In the genomic region with DNA sequence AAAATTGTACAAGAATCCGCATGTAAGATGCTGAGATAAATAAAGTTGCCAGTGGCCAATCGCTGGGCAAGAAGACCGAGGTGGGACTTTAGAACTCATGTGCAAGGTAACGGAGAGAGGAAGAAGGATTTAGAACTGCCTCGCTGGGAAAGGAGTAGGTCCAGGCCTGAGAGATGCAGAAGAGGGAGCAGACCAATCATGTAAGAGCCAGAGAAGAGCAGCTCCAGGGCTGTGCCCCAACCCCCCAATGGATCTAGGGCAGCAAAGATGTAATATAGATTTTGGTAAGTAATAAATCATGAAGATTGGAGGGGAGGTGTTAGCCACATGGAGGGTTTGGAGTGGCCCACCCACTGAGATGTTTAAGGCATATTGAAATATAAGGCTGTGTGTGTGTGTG, we compare ENCODE assay signal across 22 mouse cellular contexts.
DNase-seq lines count a peak whose midpoint lies in the region; ATAC-seq and TF ChIP-seq lines count a peak whose summit lies in the region.
"Had no signal": no experiment of that assay in that cellular context is flagged by ENCODE, and none has a peak within 500 bp of the region (broad histone marks: within the 10 kb centered on the region; RNA-seq: fewer than 3 reads in every experiment).

No protein-coding gene starts in this region.

- no peaks in the 10 kb centered on the region for H3K27me3 ChIP-seq in hindbrain, embryonic 13.5 days
- H3K27me3 ChIP-seq in hindbrain, embryonic 16.5 days (replicated peaks; ENCODE audit: control insufficient read depth, insufficient read depth, low read length), result no peaks in the 10 kb centered on the region
- H3K27me3 ChIP-seq in midbrain, embryonic 10.5 days (ENCODE audit: low read depth, poor library complexity, severe bottlenecking), result no peaks in the 10 kb centered on the region
- no peaks in the 10 kb centered on the region for H3K27me3 ChIP-seq in midbrain, postnatal 0 days (ENCODE audit: insufficient read depth, low read length)
- H3K27me3 ChIP-seq in midbrain, embryonic 13.5 days, result no peaks in the 10 kb centered on the region
- no peaks in the 10 kb centered on the region for H3K27me3 ChIP-seq in neural tube, embryonic 13.5 days
- H3K27me3 ChIP-seq: embryonic facial prominence, embryonic 13.5 days; forebrain, embryonic 12.5 days; heart, embryonic 15.5 days; Patski had no signal

- intact Hi-C loops in left cerebral cortex, postnatal 25 days (cut with DNase I), result no loop called here

- peaks cover 26% of the 10 kb centered on the region for H3K4me1 ChIP-seq in hindbrain, embryonic 13.5 days (replicated peaks)
- H3K4me1 ChIP-seq in hindbrain, embryonic 16.5 days (ENCODE audit: control insufficient read depth, insufficient read depth, low read depth, low read length), result peaks cover 9% of the 10 kb centered on the region
- H3K4me1 ChIP-seq in midbrain, embryonic 10.5 days, result peaks cover 11% of the 10 kb centered on the region
- no peaks in the 10 kb centered on the region for H3K4me1 ChIP-seq in midbrain, postnatal 0 days (ENCODE audit: insufficient read depth, low read length)
- peaks cover 22% of the 10 kb centered on the region for H3K4me1 ChIP-seq in midbrain, embryonic 13.5 days (replicated peaks)
- H3K4me1 ChIP-seq in neural tube, embryonic 13.5 days (replicated peaks), result peaks cover 25% of the 10 kb centered on the region
- H3K4me1 ChIP-seq: embryonic facial prominence, embryonic 13.5 days; heart, embryonic 15.5 days had no signal

- DNase-seq in midbrain, embryonic 10.5 days (ENCODE audit: low spot score), result no peak
- DNase-seq in midbrain, postnatal 0 days (ENCODE audit: low spot score), result no peak
- DNase-seq in left cerebral cortex, postnatal 25 days (ENCODE audit: low spot score in 2 of 2), result no peak
- no peak for DNase-seq in MN1 (ENCODE audit: low spot score)
- DNase-seq: adrenal gland, postnatal 25 days; cerebellum, adult 18-20 months; cerebellum, adult 9-11 months; cerebellum, postnatal 36 days; gastrocnemius, postnatal 10 days; heart, adult 18-20 months; heart, postnatal 14 days had no signal

- no peaks in the 10 kb centered on the region for H3K9me3 ChIP-seq in hindbrain, embryonic 13.5 days
- no peaks in the 10 kb centered on the region for H3K9me3 ChIP-seq in hindbrain, embryonic 16.5 days (ENCODE audit: control insufficient read depth, low read length)
- no peaks in the 10 kb centered on the region for H3K9me3 ChIP-seq in midbrain, embryonic 10.5 days (replicated peaks)
- H3K9me3 ChIP-seq in midbrain, postnatal 0 days (ENCODE audit: low read length), result no peaks in the 10 kb centered on the region
- H3K9me3 ChIP-seq in midbrain, embryonic 13.5 days, result no peaks in the 10 kb centered on the region
- H3K9me3 ChIP-seq in neural tube, embryonic 13.5 days, result no peaks in the 10 kb centered on the region
- H3K9me3 ChIP-seq: embryonic facial prominence, embryonic 13.5 days; forebrain, embryonic 12.5 days; heart, embryonic 15.5 days had no signal

- no peak overlapping the region for H3K9ac ChIP-seq in hindbrain, embryonic 13.5 days
- no peak overlapping the region for H3K9ac ChIP-seq in hindbrain, embryonic 16.5 days (ENCODE audit: low read depth, low read length)
- no peak overlapping the region for H3K9ac ChIP-seq in midbrain, postnatal 0 days (replicated peaks; ENCODE audit: low read length, poor library complexity, severe bottlenecking)
- H3K9ac ChIP-seq in midbrain, embryonic 13.5 days (replicated peaks), result no peak overlapping the region
- no peak overlapping the region for H3K9ac ChIP-seq in neural tube, embryonic 13.5 days
- H3K9ac ChIP-seq: embryonic facial prominence, embryonic 13.5 days; forebrain, embryonic 12.5 days; heart, embryonic 15.5 days had no signal

- H3K4me3 ChIP-seq in hindbrain, embryonic 13.5 days, result no peak overlapping the region
- no peak overlapping the region for H3K4me3 ChIP-seq in hindbrain, embryonic 16.5 days (ENCODE audit: low read length)
- no peak overlapping the region for H3K4me3 ChIP-seq in midbrain, embryonic 10.5 days
- H3K4me3 ChIP-seq in midbrain, postnatal 0 days (ENCODE audit: low read depth, low read length), result no peak overlapping the region
- H3K4me3 ChIP-seq in midbrain, embryonic 13.5 days (replicated peaks), result no peak overlapping the region
- no peak overlapping the region for H3K4me3 ChIP-seq in neural tube, embryonic 13.5 days
- H3K4me3 ChIP-seq: embryonic facial prominence, embryonic 13.5 days; forebrain, embryonic 12.5 days; heart, embryonic 15.5 days had no signal

- H3K36me3 ChIP-seq in hindbrain, embryonic 13.5 days, result no peaks in the 10 kb centered on the region
- H3K36me3 ChIP-seq in hindbrain, embryonic 16.5 days (ENCODE audit: control insufficient read depth, insufficient read depth, low read length), result no peaks in the 10 kb centered on the region
- no peaks in the 10 kb centered on the region for H3K36me3 ChIP-seq in midbrain, embryonic 10.5 days
- H3K36me3 ChIP-seq in midbrain, postnatal 0 days (ENCODE audit: insufficient read depth, low read length), result no peaks in the 10 kb centered on the region
- no peaks in the 10 kb centered on the region for H3K36me3 ChIP-seq in midbrain, embryonic 13.5 days
- H3K36me3 ChIP-seq in neural tube, embryonic 13.5 days, result no peaks in the 10 kb centered on the region
- H3K36me3 ChIP-seq: embryonic facial prominence, embryonic 13.5 days; forebrain, embryonic 12.5 days; heart, embryonic 15.5 days had no signal

- peak overlapping the region; percentile 84; the same call in 1 of the 2 replicates for H3K27ac ChIP-seq in hindbrain, embryonic 13.5 days
- H3K27ac ChIP-seq in hindbrain, embryonic 16.5 days (ENCODE audit: low read depth, low read length), result no peak overlapping the region
- H3K27ac ChIP-seq in midbrain, embryonic 10.5 days (replicated peaks), result peak overlapping the region; percentile 53; the same call in 1 of the 2 replicates
- no peak overlapping the region for H3K27ac ChIP-seq in midbrain, postnatal 0 days (ENCODE audit: low read depth, low read length)
- H3K27ac ChIP-seq in midbrain, embryonic 13.5 days, result peak overlapping the region; percentile 68; the same call in 1 of the 2 replicates
- peak overlapping the region; percentile 81 for H3K27ac ChIP-seq in neural tube, embryonic 13.5 days (replicated peaks)
- H3K27ac ChIP-seq: embryonic facial prominence, embryonic 13.5 days; forebrain, embryonic 12.5 days; heart, embryonic 15.5 days had no signal

- TF ChIP-seq CTCF in midbrain, postnatal 0 days (IDR thresholded peaks at IDR 0.05), result no peak

- WGBS in hindbrain, embryonic 13.5 days, result 85% methylated on average over 5 of the region's 5 CpGs
- WGBS in hindbrain, embryonic 16.5 days, result 85% methylated on average over 5 of the region's 5 CpGs
- WGBS in midbrain, embryonic 10.5 days, result 91% methylated on average over 5 of the region's 5 CpGs
- 85% methylated on average over 5 of the region's 5 CpGs for WGBS in midbrain, postnatal 0 days
- 88% methylated on average over 5 of the region's 5 CpGs for WGBS in midbrain, embryonic 13.5 days
- WGBS in neural tube, embryonic 13.5 days, result 85% methylated on average over 5 of the region's 5 CpGs

- H3K4me2 ChIP-seq in hindbrain, embryonic 13.5 days, result no peak overlapping the region
- H3K4me2 ChIP-seq in hindbrain, embryonic 16.5 days (ENCODE audit: low read length), result no peak overlapping the region
- no peak overlapping the region for H3K4me2 ChIP-seq in midbrain, postnatal 0 days (ENCODE audit: low read depth, low read length, poor library complexity, severe bottlenecking)
- H3K4me2 ChIP-seq in midbrain, embryonic 13.5 days (replicated peaks), result no peak overlapping the region
- H3K4me2 ChIP-seq in neural tube, embryonic 13.5 days, result no peak overlapping the region
- H3K4me2 ChIP-seq: embryonic facial prominence, embryonic 13.5 days; forebrain, embryonic 12.5 days; heart, embryonic 11.5 days; heart, embryonic 15.5 days had no signal

- ATAC-seq in hindbrain, embryonic 13.5 days (ENCODE audit: low FRiP score), result no peak
- ATAC-seq in hindbrain, embryonic 16.5 days, result no peak
- ATAC-seq in midbrain, postnatal 0 days (ENCODE audit: low FRiP score), result no peak
- peak; percentile 34; the same call in 1 of the 2 replicates for ATAC-seq in midbrain, embryonic 13.5 days
- peak; percentile 64; the same call in 1 of the 2 replicates for ATAC-seq in neural tube, embryonic 13.5 days (ENCODE audit: low read depth)
- ATAC-seq: activated CD4-positive, CD25-positive, alpha-beta regulatory T cell, adult 4 months; forebrain, embryonic 16.5 days; Patski had no signal

Comparison
In these comparisons a context has a peak if more than half of its experiments do, and no peak if none do; other contexts are left out.
1. ATAC-seq: peak in midbrain, embryonic 13.5 days (single experiment) and neural tube, embryonic 13.5 days (single experiment); none in hindbrain, embryonic 13.5 days (single experiment), hindbrain, embryonic 16.5 days (single experiment) and midbrain, postnatal 0 days (single experiment).
2. H3K27ac ChIP-seq: peak in hindbrain, embryonic 13.5 days (single experiment), midbrain, embryonic 10.5 days (single experiment), midbrain, embryonic 13.5 days (single experiment) and neural tube, embryonic 13.5 days (single experiment); none in hindbrain, embryonic 16.5 days (single experiment) and midbrain, postnatal 0 days (single experiment).